Mouse (Mus musculus): Measurements from ENCODE around the gene Majin.
A peak's percentile ranks its signal among the peaks of the same experiment; 100 is the strongest.

The Majin gene

DNA sequence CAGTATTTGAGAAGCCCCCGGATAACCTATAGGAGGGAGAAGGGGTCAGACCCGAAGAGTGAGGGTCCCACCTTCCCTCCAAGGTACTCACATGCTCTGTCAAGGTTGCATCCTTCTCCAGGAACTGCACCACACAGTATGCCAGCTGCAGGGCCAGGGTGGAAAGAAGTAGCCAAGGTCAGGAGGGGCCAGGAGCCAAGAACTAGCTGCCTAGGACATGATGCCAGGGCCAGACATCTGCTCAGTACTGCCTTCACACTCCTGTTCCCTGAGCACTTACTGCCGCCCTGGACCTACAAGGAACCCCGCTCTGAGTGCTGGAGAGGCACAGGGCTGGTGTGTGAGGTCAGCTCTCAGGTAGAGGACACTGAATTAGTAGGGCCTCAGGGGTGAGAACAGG, 46.2 kb downstream of the Majin start:
- no peak for DNase-seq

DNA sequence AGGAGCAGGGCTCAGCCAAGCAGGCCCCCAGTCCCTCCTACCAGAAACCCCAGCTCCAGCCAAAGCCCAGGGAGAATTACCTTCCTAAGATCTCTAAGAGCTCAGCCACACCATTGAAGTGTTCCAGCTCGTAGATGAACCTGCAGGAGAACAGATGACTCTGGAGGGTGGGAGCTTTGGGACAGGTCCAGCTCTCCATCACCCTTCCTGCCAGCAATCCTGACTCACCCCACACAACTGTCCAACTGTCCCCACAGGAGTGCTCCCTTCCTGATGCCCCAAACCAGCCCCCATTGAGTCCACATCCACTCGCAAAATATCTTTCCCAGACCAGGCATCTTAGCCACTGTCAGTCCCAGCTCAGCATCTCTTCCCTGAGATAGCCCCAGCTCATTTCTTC, 46.8 kb downstream of the Majin start:
- DNase-seq = no peak

DNA sequence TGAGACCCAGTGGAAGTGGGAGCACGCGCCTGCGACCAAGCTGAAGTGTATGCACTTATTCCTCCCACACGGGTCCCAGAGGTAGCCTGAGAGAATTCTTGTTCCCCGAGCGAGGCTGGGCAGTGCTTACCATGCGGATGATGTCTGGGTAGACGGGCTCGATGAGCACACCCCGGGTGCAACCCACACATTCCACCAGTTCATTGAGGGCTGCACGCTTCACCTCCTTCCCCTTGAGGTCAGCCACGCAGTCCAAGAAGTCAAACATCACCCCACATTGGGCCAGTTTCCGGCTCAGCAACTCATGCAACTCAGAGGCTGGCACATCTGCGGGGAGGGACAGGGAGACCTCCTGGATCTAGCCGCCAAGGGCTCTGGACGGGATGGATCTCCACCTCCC, 49.5 kb downstream of the Majin start:
- peak in 1 of 2 experiments; percentile 20 for DNase-seq

DNA sequence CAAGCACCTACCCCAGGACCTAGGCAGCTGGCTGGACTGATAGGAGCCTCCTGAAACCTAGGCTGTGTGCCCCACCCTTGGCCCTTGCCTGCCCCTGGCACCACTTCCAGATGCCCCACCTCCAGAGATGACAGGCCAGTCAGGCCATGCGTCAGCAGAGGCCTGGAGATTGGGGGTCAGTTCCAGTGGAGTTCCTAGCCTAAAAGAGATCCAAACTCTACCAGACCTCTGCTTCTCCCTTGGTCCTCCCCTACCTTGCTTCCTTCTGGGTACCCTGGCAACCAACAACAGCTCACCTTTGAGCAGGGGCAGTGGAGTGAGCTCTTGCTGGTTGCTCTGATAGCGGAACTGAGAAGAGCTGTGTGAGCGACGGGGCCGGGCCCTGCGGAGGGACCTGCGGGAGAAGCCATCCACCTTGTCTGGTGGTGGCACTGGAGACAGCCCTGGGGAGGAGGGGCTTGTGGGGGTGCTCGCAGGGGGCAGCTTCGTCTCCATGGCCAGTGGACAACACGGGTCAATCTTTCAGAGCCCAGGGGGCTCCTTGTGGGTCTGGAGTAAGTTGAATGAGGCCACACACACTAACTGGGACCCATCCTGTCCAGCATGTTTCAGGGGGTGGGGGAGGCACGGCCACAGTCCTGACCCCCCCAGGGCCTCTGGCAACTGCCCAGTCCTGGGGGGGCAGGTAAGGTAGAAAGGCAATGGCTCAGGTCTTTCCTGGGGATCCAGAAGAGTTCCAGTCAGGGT, 50.3 kb downstream of the Majin start:
- DNase-seq = no peak

DNA sequence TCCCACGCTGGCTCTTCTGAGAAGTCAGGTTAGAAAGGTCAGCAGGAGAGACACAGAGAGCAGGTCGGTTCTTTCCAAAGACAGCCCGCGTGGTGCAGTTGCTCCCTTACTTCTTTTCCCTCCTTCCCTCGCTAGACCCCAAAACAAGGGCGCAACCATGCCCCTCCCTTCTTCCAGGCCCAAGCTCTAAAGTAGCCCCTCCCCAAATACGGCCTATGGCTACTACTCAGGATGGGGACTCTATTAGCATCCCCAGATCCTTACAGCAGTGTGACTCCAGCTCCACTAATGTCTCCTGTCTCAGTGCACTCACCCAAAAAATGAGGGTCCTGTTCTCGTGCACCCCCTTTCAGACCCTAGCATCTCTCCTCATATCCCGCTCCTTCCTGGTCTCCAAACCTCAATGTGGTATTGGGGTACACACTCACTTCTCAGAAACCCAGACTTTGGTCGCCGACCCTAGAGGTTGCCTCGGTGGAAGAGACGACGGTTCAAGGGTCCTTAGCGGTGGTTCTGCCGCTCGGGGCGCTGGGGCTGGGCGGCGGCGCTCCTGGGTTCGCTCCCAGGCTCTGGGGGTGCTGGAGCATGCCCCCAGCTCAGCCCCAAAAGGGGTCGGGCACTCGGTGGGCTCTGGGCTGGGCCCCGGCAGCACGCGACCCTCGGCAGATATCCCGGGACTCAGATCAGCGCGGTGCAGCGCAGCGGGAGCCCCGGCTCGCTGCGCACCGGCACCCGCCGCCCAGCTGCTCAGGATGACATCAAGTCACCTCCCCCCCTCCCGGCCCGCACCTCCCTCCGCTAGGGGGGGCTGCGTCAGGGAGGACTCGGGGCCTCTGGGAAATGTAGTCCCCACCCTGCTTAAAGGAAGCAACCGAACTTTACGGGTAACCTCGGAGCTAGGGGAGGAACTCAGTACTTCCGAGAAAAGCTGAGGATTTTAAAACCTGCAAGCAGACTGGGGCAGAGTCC, 51.2 kb downstream of the Majin start, which contains the start of gene Ppp2r5b:
Gene Ppp2r5b, minus strand, starts transcription at position 789 of the 969 bp plus-strand sequence.
- peak; percentile 95 to 96 for DNase-seq

DNA sequence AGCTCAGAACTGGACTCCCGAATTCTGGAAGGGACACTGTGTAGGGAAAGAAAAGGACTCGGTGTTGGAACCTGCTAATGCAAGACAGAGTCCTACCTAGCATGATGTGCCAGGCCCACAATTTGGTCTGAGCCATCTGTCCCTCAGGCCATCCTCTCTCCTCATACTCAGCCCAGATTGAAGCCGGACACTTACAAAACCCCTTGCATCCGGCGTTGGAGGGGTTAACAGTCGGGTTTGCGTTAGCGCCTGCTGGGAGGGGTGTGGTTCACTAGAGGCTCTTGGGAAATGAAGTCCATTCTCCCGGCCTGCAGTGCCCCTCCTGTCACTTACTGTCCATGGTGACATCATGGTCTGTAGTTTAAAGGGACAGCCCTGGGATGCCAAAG, 51.9 kb downstream of the Majin start:
- DNase-seq = peak; percentile 92

DNA sequence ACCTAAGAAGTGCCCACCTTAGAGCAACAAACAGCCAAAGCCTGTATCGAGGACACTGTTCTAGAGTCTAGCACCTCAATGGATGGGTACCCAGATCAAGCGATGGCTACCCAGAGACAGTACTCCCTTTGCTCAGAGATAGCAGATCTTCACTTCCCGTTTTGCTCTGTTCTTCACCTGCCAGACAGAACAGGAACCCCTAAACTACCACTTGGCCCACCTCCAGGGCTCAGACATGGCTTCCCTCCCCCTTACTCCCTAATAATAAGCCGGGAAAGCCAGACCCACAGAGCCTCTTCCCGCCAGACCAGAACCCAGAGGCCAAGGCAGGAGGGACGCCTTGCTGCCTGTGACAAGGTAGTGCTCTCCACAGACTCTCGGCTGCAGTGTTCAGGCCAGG, 52.7 kb downstream of the Majin start:
- no peak for DNase-seq

DNA sequence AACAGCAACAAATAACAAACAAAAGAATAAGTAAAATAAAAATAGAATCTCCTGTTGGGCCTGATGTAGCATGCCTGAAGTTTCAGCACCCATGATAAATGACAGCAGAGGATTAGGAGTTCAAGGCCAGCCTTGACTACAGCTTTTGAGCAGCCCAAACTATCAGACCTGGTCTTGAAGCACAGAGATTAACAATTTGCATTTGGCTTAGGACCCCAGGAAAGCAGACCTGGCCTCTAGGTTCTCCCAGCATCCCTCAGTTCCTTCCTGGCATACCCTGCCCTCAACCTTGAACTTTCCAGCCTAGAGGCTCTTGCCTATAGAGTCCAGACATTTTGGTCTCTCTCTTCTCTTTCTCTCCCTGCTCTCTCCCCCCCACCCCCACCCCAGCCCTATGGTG, 54.6 kb downstream of the Majin start:
- no peak for DNase-seq

DNA sequence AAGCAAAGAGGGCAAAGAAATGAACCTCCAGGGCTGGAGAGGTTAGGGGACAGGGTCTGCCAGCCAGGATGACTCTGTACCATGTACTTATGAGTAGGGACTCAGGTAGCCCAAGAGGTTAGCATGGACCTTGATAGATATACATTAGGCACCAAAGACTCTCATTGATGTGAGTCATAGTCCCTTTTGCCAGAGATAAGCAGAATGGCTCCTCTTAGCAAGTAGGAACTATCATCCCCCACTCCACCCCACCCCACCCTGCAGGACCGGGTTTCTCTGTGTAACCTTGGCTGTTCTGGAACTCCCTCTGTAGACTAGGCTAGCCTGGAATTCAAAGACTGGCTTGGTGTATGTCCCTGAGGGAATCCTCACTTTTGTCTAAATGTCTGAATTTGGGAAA, 55.9 kb downstream of the Majin start:
- no peak for DNase-seq

DNA sequence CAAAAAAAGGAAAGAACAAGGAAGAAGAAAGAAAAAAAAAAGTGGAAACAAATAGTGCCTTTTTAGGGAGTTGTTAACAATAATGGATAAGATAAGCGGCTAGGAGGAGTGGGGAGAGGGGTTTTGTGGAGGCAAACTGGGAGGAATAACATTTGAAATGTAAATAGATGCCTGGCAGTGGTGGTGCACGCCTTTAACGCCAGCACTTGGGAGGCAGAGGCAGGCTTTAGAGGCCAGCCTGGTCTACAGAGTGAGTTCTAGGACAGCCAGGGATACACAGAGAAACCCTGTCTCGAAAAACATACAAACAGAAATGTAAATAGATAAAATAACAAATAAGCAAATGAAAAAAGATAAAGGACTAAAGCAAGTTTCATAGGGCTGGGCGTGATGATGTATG, 56.5 kb downstream of the Majin start:
- no peak for DNase-seq

DNA sequence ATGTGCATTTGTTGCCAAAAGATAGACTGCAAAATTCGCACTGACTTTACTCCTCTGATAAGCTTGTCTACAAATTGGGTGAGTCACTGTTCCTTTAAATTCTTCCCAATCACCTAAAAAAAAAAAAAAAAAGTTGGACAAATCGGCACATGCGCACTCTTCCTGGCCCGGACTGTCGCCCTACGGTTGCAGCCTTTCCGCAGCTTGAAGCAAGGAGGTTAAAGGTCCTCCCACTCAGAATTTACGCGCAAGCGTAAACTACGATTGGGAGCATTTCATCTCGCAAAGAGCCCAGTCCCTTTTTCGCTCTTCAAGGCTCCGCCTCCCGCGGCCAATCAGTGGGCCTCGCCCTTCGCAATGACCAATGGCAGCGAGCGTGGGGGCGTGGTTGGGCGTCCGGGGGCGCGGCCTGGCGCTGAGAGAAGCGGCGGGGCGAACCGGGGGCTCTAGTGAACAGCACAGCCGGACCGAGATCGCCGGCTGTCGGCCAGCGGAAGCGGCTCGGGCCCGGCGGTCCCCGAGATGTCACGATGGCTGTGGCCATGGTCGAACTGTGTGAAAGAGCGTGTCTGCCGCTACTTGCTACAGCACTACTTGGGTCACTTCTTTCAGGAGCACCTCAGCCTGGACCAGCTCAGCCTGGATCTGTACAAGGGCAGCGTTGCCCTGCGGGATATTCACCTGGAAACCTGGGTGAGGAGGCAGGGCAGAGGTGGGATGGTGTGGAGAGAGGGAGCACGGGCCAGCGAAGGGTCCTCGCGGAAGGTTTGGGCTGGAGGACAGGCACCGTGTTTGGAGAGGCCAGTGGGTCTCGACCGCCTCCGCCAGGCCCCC, 57.3 kb downstream of the Majin start, which contains the start of gene Atg2a:
Gene Atg2a, plus strand, starts transcription at position 395 of the 834 bp plus-strand sequence.
- DNase-seq = peak; percentile 98 to 99

DNA sequence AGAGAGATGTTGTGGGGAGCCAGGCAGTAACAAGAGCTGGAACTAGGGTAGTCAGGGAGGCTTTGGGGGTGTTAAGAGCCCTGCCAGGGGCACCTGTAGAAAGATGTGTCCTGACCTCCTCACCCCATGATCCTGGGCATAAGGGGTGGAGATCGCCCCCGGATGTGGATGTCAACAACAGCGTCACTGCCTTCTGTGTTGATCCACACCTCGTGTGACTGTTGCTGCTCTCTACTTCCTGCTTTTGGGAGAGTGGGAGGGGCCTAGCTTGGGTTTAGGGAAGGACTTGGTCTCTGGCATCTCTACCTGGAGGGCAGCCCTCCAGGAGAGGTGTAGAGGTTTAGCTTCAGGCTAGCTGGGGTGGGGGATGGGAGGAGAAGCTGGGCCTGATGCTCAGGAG, 58.1 kb downstream of the Majin start:
- DNase-seq = peak; percentile 54 to 64

DNA sequence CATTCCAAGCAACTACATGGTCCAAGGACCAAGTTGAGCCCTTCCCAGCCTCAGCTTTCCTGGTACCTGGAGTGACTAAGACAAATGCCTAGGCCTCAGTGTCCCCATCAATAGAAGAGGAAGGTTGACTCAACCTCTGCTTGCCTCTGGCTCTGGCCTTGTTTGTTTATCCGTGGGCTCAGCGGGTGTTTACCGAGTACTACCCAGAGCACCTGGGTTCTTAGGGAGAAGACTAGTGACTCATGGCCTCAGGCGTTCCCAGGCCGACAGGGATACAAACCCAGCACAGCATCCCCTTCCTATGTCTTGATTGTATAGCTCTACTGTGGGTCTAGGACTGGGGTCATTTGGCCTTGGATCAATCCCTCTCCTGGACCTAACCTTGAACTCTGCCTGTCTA, 59.0 kb downstream of the Majin start:
- DNase-seq = no peak

DNA sequence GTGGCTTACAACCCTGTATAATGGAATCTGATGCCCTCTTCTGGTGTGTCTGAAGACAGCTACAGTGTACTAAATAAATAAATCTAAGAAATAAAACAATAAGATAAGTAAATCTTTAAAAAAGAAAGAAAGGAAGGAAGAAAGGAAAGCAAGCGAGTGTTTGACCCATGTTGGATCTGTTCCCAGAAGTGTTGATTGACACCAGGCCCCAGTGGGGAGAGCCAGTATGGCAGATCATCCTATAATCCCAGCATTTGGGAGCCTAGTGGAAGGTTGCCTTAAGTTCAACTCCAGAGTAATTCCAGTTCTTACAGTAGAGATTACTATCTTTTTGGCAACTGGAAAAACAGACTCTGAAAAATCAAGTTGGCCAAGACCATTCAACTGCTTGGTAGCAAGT, 61.6 kb downstream of the Majin start:
- DNase-seq = no peak

DNA sequence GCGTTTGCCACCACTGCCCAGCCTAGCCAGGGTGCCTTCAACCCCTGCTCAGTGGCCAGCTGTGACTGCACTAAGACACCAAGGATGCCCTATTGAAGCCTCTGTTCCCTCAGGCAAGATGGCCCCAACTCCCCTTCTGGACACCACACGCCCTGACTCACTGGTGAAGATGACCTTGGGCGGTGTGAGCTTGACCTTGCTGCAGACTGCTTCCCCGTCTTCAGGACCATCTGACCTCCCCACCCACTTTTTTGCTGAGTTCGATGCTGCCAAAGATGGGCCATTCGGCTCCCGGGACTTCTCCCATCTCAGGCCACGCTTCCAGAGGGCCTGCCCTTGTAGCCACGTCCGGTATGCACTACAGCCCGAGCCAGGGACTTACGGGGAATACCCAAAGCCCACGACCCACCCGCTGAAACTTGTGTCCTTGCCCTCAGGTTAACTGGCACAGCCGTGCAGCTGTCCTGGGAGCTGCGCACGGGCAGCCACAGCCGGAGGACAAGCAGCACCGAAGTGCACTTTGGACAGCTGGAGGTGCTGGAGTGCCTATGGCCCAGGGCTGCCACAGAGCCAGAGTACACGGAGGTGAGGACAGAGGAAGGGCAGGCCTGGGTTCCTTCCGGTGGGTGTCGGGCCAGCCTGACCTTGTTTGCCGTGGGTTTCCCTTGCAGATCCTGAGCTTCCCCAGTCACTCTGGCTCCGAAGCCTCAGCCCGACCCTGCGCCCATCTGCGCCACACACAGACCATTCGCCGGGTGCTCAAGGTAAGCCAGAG, 63.5 kb downstream of the Majin start:
- DNase-seq = no peak

DNA sequence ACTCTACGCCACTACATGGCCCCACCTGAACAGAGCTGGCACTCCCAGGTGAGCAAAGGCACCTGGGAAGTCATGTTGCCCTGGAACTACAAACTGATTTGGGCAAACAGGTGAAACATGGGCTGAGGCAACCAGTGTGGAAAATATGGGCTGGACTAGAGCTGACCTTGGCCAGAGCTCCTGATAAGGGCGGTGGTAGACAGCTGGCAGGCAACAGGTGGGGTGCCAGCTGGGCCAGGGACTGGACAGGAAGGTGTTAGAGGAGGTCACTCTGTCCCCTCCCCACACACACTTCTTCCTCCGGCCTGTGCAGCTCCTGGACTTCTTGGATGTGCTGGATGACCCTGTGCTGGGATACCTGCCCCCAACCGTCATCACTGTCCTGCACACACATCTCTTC, 68.8 kb downstream of the Majin start:
- no peak for DNase-seq

DNA sequence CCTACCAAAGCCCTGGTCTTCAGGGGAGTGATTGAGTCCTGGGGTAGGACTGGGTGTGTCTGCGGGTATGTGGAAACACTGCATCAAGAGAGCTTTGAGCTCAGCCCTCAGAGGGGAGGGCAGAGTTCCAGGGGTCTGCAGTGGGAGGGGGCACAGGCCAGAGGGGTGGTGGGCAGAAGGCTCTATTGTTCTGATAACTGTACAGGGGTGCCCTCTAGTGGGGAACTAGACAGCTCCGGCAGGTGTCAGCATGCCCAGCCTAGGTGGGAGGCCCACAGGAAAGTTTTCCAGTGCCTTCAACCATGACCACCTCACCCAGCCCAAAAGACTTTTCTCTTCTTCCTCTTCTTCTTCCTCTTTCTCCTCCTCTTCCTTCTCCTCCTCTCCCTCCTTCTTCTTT, 76.2 kb downstream of the Majin start:
- peak in 1 of 2 experiments; percentile 43 for DNase-seq

DNA sequence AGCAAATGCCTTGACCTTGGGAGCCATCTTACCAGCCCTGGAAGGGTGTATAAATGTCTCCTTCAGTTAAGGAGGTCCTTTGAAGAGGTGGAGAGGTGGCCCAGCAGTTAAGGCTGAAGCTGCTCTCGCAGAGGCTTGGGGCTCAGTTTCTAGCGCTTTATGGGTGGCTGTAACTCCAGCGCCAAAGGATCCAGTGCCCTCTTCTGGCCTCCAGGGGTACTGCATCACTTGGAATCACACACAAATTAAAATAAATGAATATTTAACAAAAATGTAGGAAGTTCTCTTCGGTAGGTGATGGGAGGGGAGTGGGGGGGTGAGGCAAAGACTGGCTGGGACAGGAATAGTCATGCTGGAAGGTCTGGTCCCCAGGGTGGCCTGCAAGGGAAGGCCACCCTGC, 76.8 kb downstream of the Majin start:
- DNase-seq = no peak

DNA sequence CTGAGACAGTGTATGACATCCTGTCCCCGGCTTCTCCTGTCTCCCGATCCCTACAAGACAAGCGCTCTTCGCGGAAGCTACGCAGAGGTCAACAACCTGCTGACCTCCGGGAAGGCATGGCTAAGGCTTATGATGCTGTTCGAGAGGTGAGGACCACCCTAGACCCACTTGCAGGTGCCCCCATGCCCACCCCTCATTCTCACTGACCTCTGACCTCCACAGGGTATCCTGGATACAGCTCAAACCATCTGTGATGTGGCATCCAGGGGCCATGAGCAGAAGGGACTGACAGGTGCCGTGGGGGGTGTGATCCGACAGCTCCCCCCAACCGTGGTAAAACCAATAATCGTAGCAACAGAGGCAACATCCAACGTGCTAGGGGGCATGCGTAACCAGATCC, 77.2 kb downstream of the Majin start:
- DNase-seq = no peak

DNA sequence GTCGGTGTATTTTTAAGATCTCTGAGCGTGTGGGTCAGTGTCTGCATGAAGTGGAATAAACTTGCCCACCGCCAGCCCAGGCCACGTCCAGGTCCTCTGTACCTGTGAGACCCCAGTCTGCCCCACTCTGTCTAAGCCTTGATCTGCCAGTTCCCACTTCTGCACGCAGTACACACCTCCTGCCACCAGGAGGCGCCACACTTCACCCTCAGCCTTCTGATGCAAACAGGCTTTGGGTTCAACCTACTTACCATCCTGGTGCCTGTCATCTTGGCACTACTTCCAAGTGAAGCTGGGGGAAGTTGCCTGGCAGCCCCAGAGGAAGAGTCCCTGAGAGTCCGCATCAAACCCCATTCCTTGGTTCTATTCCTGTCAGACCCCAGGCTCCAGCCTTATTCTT, 78.0 kb downstream of the Majin start:
- DNase-seq = peak; percentile 68 to 85

DNA sequence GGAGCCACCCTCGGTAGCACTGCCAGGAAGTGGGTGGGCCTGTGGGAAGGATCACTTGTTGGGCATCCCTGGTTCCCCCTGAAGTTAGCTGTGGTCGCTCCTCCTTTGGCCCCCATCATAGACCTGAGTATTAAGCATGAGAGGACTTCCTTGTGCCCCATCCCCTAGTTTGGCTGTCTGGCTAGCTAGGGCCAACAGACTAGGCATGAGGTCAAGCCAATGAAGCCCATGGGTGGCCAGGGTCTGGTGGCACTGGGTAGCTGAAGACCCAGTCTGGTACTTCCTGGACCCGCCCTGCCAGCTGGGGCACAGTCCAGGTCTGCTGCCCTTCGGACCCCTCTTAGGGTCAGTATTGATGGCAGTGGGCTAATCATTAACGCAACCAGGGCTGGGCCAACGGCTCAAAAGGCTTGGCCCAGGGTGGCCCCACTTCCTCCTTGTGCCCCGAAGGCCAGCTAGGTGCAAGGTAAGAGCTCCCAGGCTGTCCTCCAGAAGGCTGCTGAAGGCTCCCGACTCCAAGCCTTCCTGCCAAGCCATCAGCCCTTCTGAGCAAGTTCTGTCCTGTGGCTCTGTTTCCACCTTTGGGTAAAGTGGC, 78.7 kb downstream of the Majin start:
- peak; percentile 87 to 91 for DNase-seq

DNA sequence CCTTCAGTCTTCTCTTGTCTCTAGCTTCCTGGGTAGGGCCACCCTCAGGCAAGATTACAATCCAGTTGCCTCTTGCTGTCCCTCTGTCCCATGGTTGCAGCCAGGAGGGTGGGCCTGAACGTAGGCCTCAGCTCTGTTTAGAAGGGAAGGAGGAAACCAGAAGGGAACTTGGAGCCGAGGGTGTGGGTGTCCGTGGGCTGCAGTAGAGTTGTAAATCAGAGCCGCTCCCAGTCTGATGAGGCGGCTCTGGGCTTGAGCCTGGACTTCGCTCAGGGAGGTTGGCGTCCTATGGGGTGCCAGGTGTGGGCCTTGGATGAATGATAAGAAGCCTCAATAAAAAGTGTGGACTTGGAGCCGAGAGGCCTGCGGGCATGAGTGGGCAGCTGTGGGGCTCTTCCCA, 80.0 kb downstream of the Majin start:
- no peak for DNase-seq

Data from kidney, adult 8-10 months (tissue).